25 mouse cellular contexts compared by ENCODE assay signal in the genomic region with DNA sequence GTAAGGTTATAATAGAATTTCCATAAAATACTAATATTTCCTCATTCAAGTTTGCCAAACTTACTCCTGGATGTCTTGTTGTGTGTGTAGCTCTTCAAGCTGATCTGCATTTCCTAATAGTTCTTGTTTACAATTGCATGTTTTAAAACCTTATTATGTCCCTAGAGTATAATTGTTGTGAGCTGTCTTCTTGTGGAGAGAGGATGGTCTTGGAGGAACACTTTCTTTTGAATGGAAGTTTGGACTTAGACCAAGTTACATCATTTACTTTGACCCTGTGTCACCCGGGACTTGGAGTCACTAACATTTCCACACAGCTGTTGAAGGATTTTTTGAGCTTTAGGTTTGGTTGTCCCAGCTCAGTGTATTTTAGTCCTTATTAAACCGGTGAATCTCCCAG. TPM values are rescaled to one million over a fixed set of nuclear protein-coding genes. Genes with fewer than 3 reads are reported as not detected.
DNase-seq lines count a peak whose midpoint lies in the region; ATAC-seq lines count a peak whose summit lies in the region.
"Had no signal": no experiment of that assay in that cellular context is flagged by ENCODE, and none has a peak within 500 bp of the region (broad histone marks: within the 10 kb centered on the region; RNA-seq: fewer than 3 reads in every experiment).

A gene (minus strand): TSS at position 101 of the 400 bp plus-strand sequence.
A gene (minus strand): TSS at position 191 of the 400 bp plus-strand sequence.

- intact Hi-C loops in gastrocnemius, postnatal 36 days (cut with DNase I) = no loop called here

- DNase-seq in gastrocnemius, adult 18-20 months (ENCODE audit: low spot score) = peak; percentile 4
- DNase-seq in gastrocnemius, postnatal 36 days = no peak
- DNase-seq in skeletal muscle tissue, adult 2 months (ENCODE audit: low read depth, low spot score) = peak; percentile 50
- DNase-seq: adrenal gland, adult 2 months; adrenal gland, adult 8-10 months; adrenal gland, postnatal 10 days; adrenal gland, postnatal 14 days; adrenal gland, postnatal 25 days; adrenal gland, postnatal 36 days; B cell, adult 2 months; cerebellum, adult 11 months; cerebellum, adult 11-12 months; cerebellum, adult 18-20 months; cerebellum, adult 2 months had no signal

- ATAC-seq in activated CD4-positive, CD25-positive, alpha-beta regulatory T cell, adult 4 months = no peak
- ATAC-seq: CD4-positive, CD25-positive, alpha-beta regulatory T cell, adult 4 months; Patski had no signal

RNA-seq across cellular contexts. Expression of the first gene that starts in this region (rescaled TPM):
- total RNA-seq in gastrocnemius, adult 18-20 months (2021) = not detected
- not detected for total RNA-seq in gastrocnemius, postnatal 36 days (2021)
- polyA plus RNA-seq in activated CD4-positive, CD25-positive, alpha-beta regulatory T cell, adult 4 months (2017; shearing (Covaris generic)) = under 1 TPM in 1 of 2 experiments, not detected in 1; 0.37 TPM
- total RNA-seq: adrenal gland, adult 18-20 months; adrenal gland, adult 2 months; adrenal gland, adult 8-10 months; adrenal gland, postnatal 10 days; adrenal gland, postnatal 14 days; adrenal gland, postnatal 25 days; adrenal gland, postnatal 36 days; adrenal gland, postnatal 4 days; CH12.LX; ES-E14; MEL had no signal
- polyA plus RNA-seq: adrenal gland, adult 2 months; brain, embryonic 14.5 days; C2C12; CD4-positive, CD25-positive, alpha-beta regulatory T cell, adult 4 months; cerebellum, adult 2 months; G1E; Patski had no signal

RNA-seq across cellular contexts. Expression of the second gene that starts in this region (rescaled TPM):
- not detected for total RNA-seq in gastrocnemius, adult 18-20 months (2021)
- total RNA-seq in gastrocnemius, postnatal 36 days (2021) = not detected
- polyA plus RNA-seq in activated CD4-positive, CD25-positive, alpha-beta regulatory T cell, adult 4 months (2017; shearing (Covaris generic)) = not detected
- total RNA-seq: adrenal gland, adult 18-20 months; adrenal gland, adult 2 months; adrenal gland, adult 8-10 months; adrenal gland, postnatal 10 days; adrenal gland, postnatal 14 days; adrenal gland, postnatal 25 days; adrenal gland, postnatal 36 days; adrenal gland, postnatal 4 days; CH12.LX; ES-E14; MEL had no signal
- polyA plus RNA-seq: adrenal gland, adult 2 months; brain, embryonic 14.5 days; C2C12; CD4-positive, CD25-positive, alpha-beta regulatory T cell, adult 4 months; cerebellum, adult 2 months; G1E; Patski had no signal

Comparison
In these comparisons a context has a peak if more than half of its experiments do, and no peak if none do; other contexts are left out.
1. Peak in DNase-seq in gastrocnemius, adult 18-20 months; RNA of the genes that start here not detected or under 1 TPM.